Mouse (Mus musculus): ENCODE results near the gene Dlk1. TPM values are rescaled to one million over a fixed set of nuclear protein-coding genes. Genes with fewer than 3 reads are reported as not detected.
"Not testable (repeated sequence)": the region's sequence is repeated elsewhere in the genome, so short reads cannot be mapped to it uniquely, and the experiment has no call there.

Dlk1 gene
- polyA plus RNA-seq, 1 experiment from 2014 or later: 67.1 TPM

GRCm38 (mm10) chr12:109456531-109457202 is 4.0 kb downstream of the Dlk1 start:
- Histone ChIP-seq H3K4me1 (ENCODE audit: control insufficient read depth, insufficient read depth, low read length) (peaks cover 20% of the 10 kb centered on the region), H3K27ac (ENCODE audit: low read depth, low read length) (no peak overlapping the region), H3K27me3 (ENCODE audit: control insufficient read depth, insufficient read depth, low read length) (peaks cover 88% of the 10 kb centered on the region), H3K4me2 (no peak overlapping the region), H3K4me3 (ENCODE audit: low read depth, low read length) (no peak overlapping the region), H3K36me3 (ENCODE audit: control insufficient read depth, insufficient read depth, low read length) (no peaks in the 10 kb centered on the region), H3K9me3 (replicated peaks; ENCODE audit: control insufficient read depth, low read length) (no peaks in the 10 kb centered on the region), H3K9ac (ENCODE audit: low read depth, low read length) (no peak overlapping the region)
- WGBS (ENCODE audit: insufficient replicate concordance): 26% methylated on average over 9 of the region's 9 CpGs
- no peak for ATAC-seq (replicated peaks; ENCODE audit: insufficient number of reproducible peaks, low FRiP score, low TSS enrichment)

GRCm38 (mm10) chr12:109457836-109458235 is 5.2 kb downstream of the Dlk1 start:
- Histone ChIP-seq H3K36me3 (ENCODE audit: control insufficient read depth, insufficient read depth, low read length) (no peaks in the 10 kb centered on the region), H3K27me3 (ENCODE audit: control insufficient read depth, insufficient read depth, low read length) (peaks cover 76% of the 10 kb centered on the region), H3K27ac (ENCODE audit: low read depth, low read length) (no peak overlapping the region), H3K4me1 (ENCODE audit: control insufficient read depth, insufficient read depth, low read length) (peaks cover 17% of the 10 kb centered on the region), H3K4me3 (ENCODE audit: low read depth, low read length) (no peak overlapping the region), H3K9ac (ENCODE audit: low read depth, low read length) (no peak overlapping the region), H3K9me3 (replicated peaks; ENCODE audit: control insufficient read depth, low read length) (no peaks in the 10 kb centered on the region), H3K4me2 (no peak overlapping the region)
- ATAC-seq (replicated peaks; ENCODE audit: insufficient number of reproducible peaks, low FRiP score, low TSS enrichment): no peak
- WGBS (ENCODE audit: insufficient replicate concordance): 38% methylated on average over 8 of the region's 8 CpGs

- no peak for ATAC-seq (replicated peaks; ENCODE audit: insufficient number of reproducible peaks, low FRiP score, low TSS enrichment)
- peak overlapping the region; percentile 31; the same call in 1 of the 2 replicates for H3K4me3 ChIP-seq (ENCODE audit: low read depth, low read length)
- peaks cover 11% of the 10 kb centered on the region for H3K4me1 ChIP-seq (ENCODE audit: control insufficient read depth, insufficient read depth, low read length)
- H3K9me3 ChIP-seq (replicated peaks; ENCODE audit: control insufficient read depth, low read length): no peaks in the 10 kb centered on the region
- H3K9ac ChIP-seq (ENCODE audit: low read depth, low read length): no peak overlapping the region
- WGBS (ENCODE audit: insufficient replicate concordance): 26% methylated on average over 10 of the region's 10 CpGs
- peak overlapping the region; percentile 56; the same call in 1 of the 2 replicates for H3K4me2 ChIP-seq
- no peaks in the 10 kb centered on the region for H3K36me3 ChIP-seq (ENCODE audit: control insufficient read depth, insufficient read depth, low read length)
- peaks cover 69% of the 10 kb centered on the region for H3K27me3 ChIP-seq (ENCODE audit: control insufficient read depth, insufficient read depth, low read length)
- H3K27ac ChIP-seq (ENCODE audit: low read depth, low read length): no peak overlapping the region
Measured at GRCm38 (mm10) chr12:109458896-109459295, 6.3 kb downstream of the Dlk1 start.

- Histone ChIP-seq H3K27ac (ENCODE audit: low read depth, low read length) (no peak overlapping the region), H3K9ac (ENCODE audit: low read depth, low read length) (0 out of 2 replicates have a peak overlapping the region, but pooled peaks have one; percentile 12), H3K27me3 (ENCODE audit: control insufficient read depth, insufficient read depth, low read length) (peaks cover 61% of the 10 kb centered on the region), H3K4me3 (ENCODE audit: low read depth, low read length) (peak overlapping the region; percentile 31), H3K4me1 (ENCODE audit: control insufficient read depth, insufficient read depth, low read length) (peaks cover 11% of the 10 kb centered on the region), H3K4me2 (peak overlapping the region; percentile 56), H3K9me3 (replicated peaks; ENCODE audit: control insufficient read depth, low read length) (no peaks in the 10 kb centered on the region), H3K36me3 (ENCODE audit: control insufficient read depth, insufficient read depth, low read length) (no peaks in the 10 kb centered on the region)
- 24% methylated on average over 49 of the region's 49 CpGs for WGBS (ENCODE audit: insufficient replicate concordance)
- ATAC-seq (replicated peaks; ENCODE audit: insufficient number of reproducible peaks, low FRiP score, low TSS enrichment): 0 out of 2 replicates have a peak, but pooled peaks have one; percentile 14
Measured at GRCm38 (mm10) chr12:109459481-109460401, 7.1 kb downstream of the Dlk1 start.

- Histone ChIP-seq H3K4me2 (no peak overlapping the region), H3K36me3 (ENCODE audit: control insufficient read depth, insufficient read depth, low read length) (no peaks in the 10 kb centered on the region), H3K27me3 (ENCODE audit: control insufficient read depth, insufficient read depth, low read length) (peaks cover 36% of the 10 kb centered on the region), H3K9ac (ENCODE audit: low read depth, low read length) (no peak overlapping the region), H3K9me3 (replicated peaks; ENCODE audit: control insufficient read depth, low read length) (no peaks in the 10 kb centered on the region), H3K27ac (ENCODE audit: low read depth, low read length) (no peak overlapping the region), H3K4me1 (ENCODE audit: control insufficient read depth, insufficient read depth, low read length) (peaks cover 11% of the 10 kb centered on the region), H3K4me3 (ENCODE audit: low read depth, low read length) (no peak overlapping the region)
- 62% methylated on average over 10 of the region's 10 CpGs for WGBS (ENCODE audit: insufficient replicate concordance)
- ATAC-seq (replicated peaks; ENCODE audit: insufficient number of reproducible peaks, low FRiP score, low TSS enrichment): no peak
Measured at GRCm38 (mm10) chr12:109462594-109462993, 10.0 kb downstream of the Dlk1 start.

GRCm38 (mm10) chr12:109467417-109467816 is 14.8 kb downstream of the Dlk1 start:
- WGBS (ENCODE audit: insufficient replicate concordance): 70% methylated on average over 4 of the region's 4 CpGs

GRCm38 (mm10) chr12:109469793-109470192 is 17.2 kb downstream of the Dlk1 start:
- no peaks in the 10 kb centered on the region for H3K36me3 ChIP-seq (ENCODE audit: control insufficient read depth, insufficient read depth, low read length)
- 0 out of 2 replicates have a peak, but pooled peaks cover 3% of the 10 kb centered on the region for H3K4me1 ChIP-seq (ENCODE audit: control insufficient read depth, insufficient read depth, low read length)
- H3K27me3 ChIP-seq (ENCODE audit: control insufficient read depth, insufficient read depth, low read length): peaks cover 2% of the 10 kb centered on the region; the same call in 1 of the 2 replicates
- no peak for ATAC-seq (replicated peaks; ENCODE audit: insufficient number of reproducible peaks, low FRiP score, low TSS enrichment)
- no peak overlapping the region for H3K4me3 ChIP-seq (ENCODE audit: low read depth, low read length)
- no peak overlapping the region for H3K27ac ChIP-seq (ENCODE audit: low read depth, low read length)
- 78% methylated on average over 8 of the region's 8 CpGs for WGBS (ENCODE audit: insufficient replicate concordance)
- H3K9ac ChIP-seq (ENCODE audit: low read depth, low read length): no peak overlapping the region
- H3K9me3 ChIP-seq (replicated peaks; ENCODE audit: control insufficient read depth, low read length): no peaks in the 10 kb centered on the region
- H3K4me2 ChIP-seq: no peak overlapping the region

More at GRCm38 (mm10) chr12:109467417-109467816, 14.8 kb downstream of the Dlk1 start:
- not testable (repeated sequence) for H3K4me1 ChIP-seq (ENCODE audit: control insufficient read depth, insufficient read depth, low read length); H3K9me3 ChIP-seq (replicated peaks; ENCODE audit: control insufficient read depth, low read length); H3K4me3 ChIP-seq (ENCODE audit: low read depth, low read length); H3K27me3 ChIP-seq (ENCODE audit: control insufficient read depth, insufficient read depth, low read length); H3K4me2 ChIP-seq; ATAC-seq (replicated peaks; ENCODE audit: insufficient number of reproducible peaks, low FRiP score, low TSS enrichment); H3K9ac ChIP-seq (ENCODE audit: low read depth, low read length); H3K36me3 ChIP-seq (ENCODE audit: control insufficient read depth, insufficient read depth, low read length); H3K27ac ChIP-seq (ENCODE audit: low read depth, low read length)

GRCm38 (mm10) chr12:109472627-109473026 is 20.0 kb downstream of the Dlk1 start:
- H3K4me3 ChIP-seq (ENCODE audit: low read depth, low read length): no peak overlapping the region
- H3K27ac ChIP-seq (ENCODE audit: low read depth, low read length): no peak overlapping the region
- no peak overlapping the region for H3K4me2 ChIP-seq
- H3K36me3 ChIP-seq (ENCODE audit: control insufficient read depth, insufficient read depth, low read length): no peaks in the 10 kb centered on the region
- no peaks in the 10 kb centered on the region for H3K9me3 ChIP-seq (replicated peaks; ENCODE audit: control insufficient read depth, low read length)
- WGBS (ENCODE audit: insufficient replicate concordance): 74% methylated on average over 11 of the region's 11 CpGs
- peaks cover 2% of the 10 kb centered on the region; the same call in 1 of the 2 replicates for H3K27me3 ChIP-seq (ENCODE audit: control insufficient read depth, insufficient read depth, low read length)
- no peak for ATAC-seq (replicated peaks; ENCODE audit: insufficient number of reproducible peaks, low FRiP score, low TSS enrichment)
- H3K9ac ChIP-seq (ENCODE audit: low read depth, low read length): no peak overlapping the region
- H3K4me1 ChIP-seq (ENCODE audit: control insufficient read depth, insufficient read depth, low read length): 0 out of 2 replicates have a peak, but pooled peaks cover 3% of the 10 kb centered on the region

Measured in heart, embryonic 11.5 days (tissue).